In the genomic region with DNA sequence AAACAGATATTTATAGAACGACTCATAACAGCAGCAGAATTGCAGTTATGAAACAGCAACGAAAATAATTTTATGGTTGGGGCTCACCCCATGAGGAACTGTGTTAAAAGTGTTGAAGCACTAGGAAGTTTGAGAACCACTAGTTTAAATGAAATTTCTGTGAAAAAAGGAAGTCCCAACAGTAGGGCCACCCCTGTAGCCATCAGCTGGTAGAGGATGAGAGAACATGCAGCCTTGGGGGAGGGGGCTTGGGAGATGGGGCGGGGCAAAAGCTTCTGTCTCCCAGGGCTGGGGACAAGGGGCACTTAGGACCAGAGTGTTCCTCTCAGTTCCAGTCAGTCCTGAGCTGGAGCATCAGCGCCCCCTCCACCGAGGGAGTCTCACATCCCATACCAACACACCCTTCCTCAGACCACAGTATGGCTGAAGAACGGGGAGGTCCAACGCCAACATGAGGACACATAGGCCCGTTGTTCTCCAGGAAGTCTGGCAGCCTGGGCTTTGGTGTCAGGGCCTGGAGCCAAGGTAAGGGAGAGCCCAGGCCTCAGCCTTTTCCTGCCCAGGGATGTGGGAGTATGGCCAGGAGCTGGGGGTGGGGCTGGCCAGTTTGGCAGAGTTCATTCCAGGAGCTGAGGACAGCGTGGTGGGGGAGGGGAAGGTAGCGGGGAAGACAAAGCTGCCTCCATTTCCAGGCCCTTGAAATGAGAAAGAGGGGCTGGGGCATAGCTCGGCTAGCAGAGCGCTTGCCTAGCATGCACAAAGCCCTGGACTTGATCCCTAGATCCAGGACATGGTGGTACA, we compare ENCODE assay signal across 8 mouse cellular contexts. TPM values are rescaled to one million over a fixed set of nuclear protein-coding genes. Genes with fewer than 3 reads are reported as not detected.
A peak's percentile ranks its signal among the peaks of the same experiment; 100 is the strongest.
DNase-seq lines count a peak whose midpoint lies in the region; ATAC-seq and TF ChIP-seq lines count a peak whose summit lies in the region.

No protein-coding gene starts in this region.

- peak; percentile 53 for ATAC-seq in forebrain, embryonic 12.5 days (ENCODE audit: low FRiP score)
- peak; percentile 75 for ATAC-seq in heart, embryonic 16.5 days (replicated peaks; ENCODE audit: extremely low read depth, insufficient read depth, low FRiP score)
- no peak for ATAC-seq in liver, embryonic 15.5 days (ENCODE audit: insufficient read depth)
- peak; percentile 26 for ATAC-seq in neural tube, embryonic 13.5 days (ENCODE audit: low read depth)
- no peak for ATAC-seq in erythroid progenitor cell, adult 5-6 weeks (replicated peaks; ENCODE audit: low FRiP score, poor library complexity, severe bottlenecking)

- no peak for TF ChIP-seq POLR2A in CH12.LX (IDR thresholded peaks at IDR 0.05; ENCODE audit: low read depth, low read length)

- peak; percentile 43 for DNase-seq in CH12.LX (ENCODE audit: extremely low read depth)
- DNase-seq in adrenal gland, postnatal 36 days: peak; percentile 83 to 92
- peak; percentile 90 for DNase-seq in kidney, postnatal 10 days

- H3K9me3 ChIP-seq in CH12.LX (replicated peaks; ENCODE audit: low read length): peaks cover 10% of the 10 kb centered on the region
- no peaks in the 10 kb centered on the region; the same call in 1 of the 2 replicates for H3K9me3 ChIP-seq in forebrain, embryonic 12.5 days
- H3K9me3 ChIP-seq in heart, embryonic 16.5 days (replicated peaks; ENCODE audit: control insufficient read depth, low read length): peaks cover 5% of the 10 kb centered on the region
- H3K9me3 ChIP-seq in liver, embryonic 15.5 days (replicated peaks): 0 out of 2 replicates have a peak, but pooled peaks cover 3% of the 10 kb centered on the region
- H3K9me3 ChIP-seq in neural tube, embryonic 13.5 days: no peaks in the 10 kb centered on the region

- dilution Hi-C loops in CH12.LX (cut with MboI; ENCODE audit: extremely low pct_ligation_motif_present, extremely low pct_unique_long_range_greater_than_20kb, low sequenced_read_pairs): no loop called here

- H3K4me1 ChIP-seq in CH12.LX (ENCODE audit: control insufficient read depth in 1 of 2, insufficient read depth in 2 of 2): peaks cover 8 to 51% of the 10 kb centered on the region in 2 experiments
- H3K4me1 ChIP-seq in forebrain, embryonic 12.5 days: peaks cover 28% of the 10 kb centered on the region
- H3K4me1 ChIP-seq in heart, embryonic 16.5 days (ENCODE audit: control insufficient read depth, insufficient read depth, low read length): peaks cover 35% of the 10 kb centered on the region
- peaks cover 70% of the 10 kb centered on the region for H3K4me1 ChIP-seq in liver, embryonic 15.5 days (replicated peaks)
- H3K4me1 ChIP-seq in neural tube, embryonic 13.5 days (replicated peaks): peaks cover 25% of the 10 kb centered on the region

- no peak overlapping the region for H3K27ac ChIP-seq in CH12.LX (ENCODE audit: insufficient read depth, low read depth)
- peak overlapping the region; percentile 31; the same call in 1 of the 2 replicates for H3K27ac ChIP-seq in forebrain, embryonic 12.5 days
- H3K27ac ChIP-seq in heart, embryonic 16.5 days (ENCODE audit: low read length): peak overlapping the region; percentile 93
- peak overlapping the region; percentile 89 for H3K27ac ChIP-seq in liver, embryonic 15.5 days (replicated peaks)
- peak overlapping the region; percentile 68 for H3K27ac ChIP-seq in neural tube, embryonic 13.5 days (replicated peaks)

- H3K4me2 ChIP-seq in CH12.LX (ENCODE audit: insufficient read depth, low read depth, poor library complexity, severe bottlenecking): no peak overlapping the region
- no peak overlapping the region for H3K4me2 ChIP-seq in forebrain, embryonic 12.5 days
- peak overlapping the region; percentile 5; the same call in 1 of the 2 replicates for H3K4me2 ChIP-seq in heart, embryonic 16.5 days (ENCODE audit: low read depth, low read length)
- peak overlapping the region; percentile 25; the same call in 1 of the 2 replicates for H3K4me2 ChIP-seq in liver, embryonic 15.5 days
- no peak overlapping the region for H3K4me2 ChIP-seq in neural tube, embryonic 13.5 days

- no peak overlapping the region for H3K4me3 ChIP-seq in CH12.LX (replicated peaks in 1 of 3; ENCODE audit: low read depth in 2 of 3, low read length in 2 of 3, poor library complexity in 1 of 3)
- no peak overlapping the region for H3K4me3 ChIP-seq in forebrain, embryonic 12.5 days (replicated peaks)
- H3K4me3 ChIP-seq in heart, embryonic 16.5 days (ENCODE audit: low read length): no peak overlapping the region
- no peak overlapping the region for H3K4me3 ChIP-seq in liver, embryonic 15.5 days (replicated peaks)
- no peak overlapping the region for H3K4me3 ChIP-seq in neural tube, embryonic 13.5 days

- TF ChIP-seq EP300 in CH12.LX (IDR thresholded peaks at IDR 0.05; ENCODE audit: low read length): no peak

- H3K79me2 ChIP-seq in CH12.LX (replicated peaks; ENCODE audit: control insufficient read depth, extremely low read depth, insufficient read depth, poor library complexity, severe bottlenecking): no peaks in the 10 kb centered on the region

- no peak overlapping the region for H3K9ac ChIP-seq in CH12.LX (ENCODE audit: insufficient read depth, low read depth)
- 0 out of 2 replicates have a peak overlapping the region, but pooled peaks have one; percentile 14 for H3K9ac ChIP-seq in forebrain, embryonic 12.5 days
- 0 out of 2 replicates have a peak overlapping the region, but pooled peaks have one; percentile 38 for H3K9ac ChIP-seq in heart, embryonic 16.5 days (ENCODE audit: low read length)
- no peak overlapping the region for H3K9ac ChIP-seq in liver, embryonic 15.5 days
- peak overlapping the region; percentile 38; the same call in 1 of the 2 replicates for H3K9ac ChIP-seq in neural tube, embryonic 13.5 days

- in situ Hi-C loops in CH12.LX (cut with MboI; ENCODE audit: low pct_ligation_motif_present, low pct_unique_long_range_greater_than_20kb, low sequenced_read_pairs): no loop called here

- no peak for TF ChIP-seq RAD21 in CH12.LX (IDR thresholded peaks at IDR 0.05; ENCODE audit: low read depth, low read length)

- no peak for TF ChIP-seq CTCF in CH12.LX (conservative IDR thresholded peaks at IDR 0.05 in 1 of 2, IDR thresholded peaks at IDR 0.05 in 1 of 2; ENCODE audit: low read depth in 2 of 2, low read length in 2 of 2)

- WGBS in forebrain, embryonic 12.5 days: 35% methylated on average over 12 of the region's 12 CpGs
- WGBS in heart, embryonic 16.5 days: 28% methylated on average over 12 of the region's 12 CpGs
- 54% methylated on average over 12 of the region's 12 CpGs for WGBS in liver, embryonic 15.5 days (ENCODE audit: insufficient replicate concordance)
- WGBS in neural tube, embryonic 13.5 days: 44% methylated on average over 12 of the region's 12 CpGs

- H3K36me3 ChIP-seq in CH12.LX (replicated peaks in 1 of 2; ENCODE audit: control insufficient read depth in 1 of 2, insufficient read depth in 1 of 2, low read length in 1 of 2): peaks cover 21 to 49% of the 10 kb centered on the region in 2 experiments
- peaks cover 20% of the 10 kb centered on the region for H3K36me3 ChIP-seq in forebrain, embryonic 12.5 days (replicated peaks)
- peaks cover 27% of the 10 kb centered on the region for H3K36me3 ChIP-seq in heart, embryonic 16.5 days (ENCODE audit: control insufficient read depth, insufficient read depth)
- H3K36me3 ChIP-seq in liver, embryonic 15.5 days (replicated peaks): peaks cover 52% of the 10 kb centered on the region
- peaks cover 10% of the 10 kb centered on the region; the same call in 1 of the 2 replicates for H3K36me3 ChIP-seq in neural tube, embryonic 13.5 days

- no peaks in the 10 kb centered on the region for H3K27me3 ChIP-seq in CH12.LX (replicated peaks)
- H3K27me3 ChIP-seq in forebrain, embryonic 12.5 days: no peaks in the 10 kb centered on the region
- H3K27me3 ChIP-seq in heart, embryonic 16.5 days (ENCODE audit: control insufficient read depth, insufficient read depth, low read length): no peaks in the 10 kb centered on the region
- H3K27me3 ChIP-seq in liver, embryonic 15.5 days: no peaks in the 10 kb centered on the region
- H3K27me3 ChIP-seq in neural tube, embryonic 13.5 days: no peaks in the 10 kb centered on the region

RNA-seq across cellular contexts. Expression of gene Hsp90ab1, which starts 11.2 kb away (rescaled TPM):
- total RNA-seq in CH12.LX (2012; rRNA removed) (1,180 and 1,205 TPM in 2 replicates), CH12.LX (2014; rRNA removed) (607 and 790 TPM in 2 replicates)
- 4,858 and 5,122 TPM in 2 replicates for polyA plus RNA-seq in CH12.LX (2012; ENCODE audit: insufficient read length, low read depth)
- 1,000 to 10,000 TPM; 1,888 to 2,360 TPM for total RNA-seq in adrenal gland, postnatal 36 days (2021)
- 1,580 and 1,603 TPM in 2 replicates for polyA plus RNA-seq in forebrain, embryonic 12.5 days (2016; fragmentation: Nextera tagmentation; extraction: Ambion mirVana)
- polyA plus RNA-seq in heart, embryonic 16.5 days (2015; fragmentation: Nextera tagmentation; extraction: Ambion mirVana): 1,191 and 1,235 TPM in 2 replicates
- 577 and 585 TPM in 2 replicates for polyA plus RNA-seq in liver, embryonic 15.5 days (2015; fragmentation: Nextera tagmentation; extraction: Ambion mirVana)
- polyA plus RNA-seq in neural tube, embryonic 13.5 days (2015; fragmentation: Nextera tagmentation; extraction: Ambion mirVana): 1,589 and 1,622 TPM in 2 replicates
- 200 and 204 TPM in 2 replicates for total RNA-seq in erythroid progenitor cell, adult 5-6 weeks (2015; ENCODE audit: low replicate concordance)
- 235 and 237 TPM in 2 replicates for total RNA-seq in erythroid progenitor cell, adult 5-6 weeks (2017; ENCODE audit: low replicate concordance)

RNA-seq across cellular contexts. Expression of gene Slc29a1, which starts 15.1 kb away (rescaled TPM):
- total RNA-seq in CH12.LX (2012; rRNA removed) (58.4 and 66.9 TPM in 2 replicates), CH12.LX (2014; rRNA removed) (69.2 and 72.1 TPM in 2 replicates)
- polyA plus RNA-seq in CH12.LX (2012; ENCODE audit: insufficient read length, low read depth): 74.2 and 88.0 TPM in 2 replicates
- 100 to 1,000 TPM; 132 to 137 TPM for total RNA-seq in adrenal gland, postnatal 36 days (2021)
- 50.2 and 52.0 TPM in 2 replicates for polyA plus RNA-seq in forebrain, embryonic 12.5 days (2016; fragmentation: Nextera tagmentation; extraction: Ambion mirVana)
- polyA plus RNA-seq in heart, embryonic 16.5 days (2015; fragmentation: Nextera tagmentation; extraction: Ambion mirVana): 110 and 137 TPM in 2 replicates
- polyA plus RNA-seq in liver, embryonic 15.5 days (2015; fragmentation: Nextera tagmentation; extraction: Ambion mirVana): 175 and 180 TPM in 2 replicates
- polyA plus RNA-seq in neural tube, embryonic 13.5 days (2015; fragmentation: Nextera tagmentation; extraction: Ambion mirVana): 40.1 and 41.6 TPM in 2 replicates
- total RNA-seq in erythroid progenitor cell, adult 5-6 weeks (2015; ENCODE audit: low replicate concordance): 101 and 133 TPM in 2 replicates
- total RNA-seq in erythroid progenitor cell, adult 5-6 weeks (2017; ENCODE audit: low replicate concordance): 108 and 151 TPM in 2 replicates

RNA-seq across cellular contexts. Expression of gene Mymx, which starts 17.6 kb away (rescaled TPM):
- total RNA-seq in CH12.LX (2012; rRNA removed): not detected in 2 replicates
- not detected in 2 replicates for total RNA-seq in CH12.LX (2014; rRNA removed)
- not detected in 2 replicates for polyA plus RNA-seq in CH12.LX (2012; ENCODE audit: insufficient read length, low read depth)
- not detected for total RNA-seq in adrenal gland, postnatal 36 days (2021)
- 0.24 TPM in 1 of 2 replicates, not detected in the other for polyA plus RNA-seq in forebrain, embryonic 12.5 days (2016; fragmentation: Nextera tagmentation; extraction: Ambion mirVana)
- 0.25 and 0.49 TPM in 2 replicates for polyA plus RNA-seq in heart, embryonic 16.5 days (2015; fragmentation: Nextera tagmentation; extraction: Ambion mirVana)
- polyA plus RNA-seq in liver, embryonic 15.5 days (2015; fragmentation: Nextera tagmentation; extraction: Ambion mirVana): 0.54 and 1.1 TPM in 2 replicates
- polyA plus RNA-seq in neural tube, embryonic 13.5 days (2015; fragmentation: Nextera tagmentation; extraction: Ambion mirVana): 1.6 and 3.6 TPM in 2 replicates
- total RNA-seq in erythroid progenitor cell, adult 5-6 weeks (2015; ENCODE audit: low replicate concordance): not detected in 2 replicates
- not detected in 2 replicates for total RNA-seq in erythroid progenitor cell, adult 5-6 weeks (2017; ENCODE audit: low replicate concordance)

RNA-seq across cellular contexts. Expression of gene Slc35b2, which starts 20.6 kb away (rescaled TPM):
- total RNA-seq in CH12.LX (2012; rRNA removed) (59.5 and 73.9 TPM in 2 replicates), CH12.LX (2014; rRNA removed) (89.3 and 101 TPM in 2 replicates)
- 54.1 and 57.2 TPM in 2 replicates for polyA plus RNA-seq in CH12.LX (2012; ENCODE audit: insufficient read length, low read depth)
- total RNA-seq in adrenal gland, postnatal 36 days (2021): 10 to 100 TPM; 43.4 to 75.9 TPM
- 91.0 and 91.7 TPM in 2 replicates for polyA plus RNA-seq in forebrain, embryonic 12.5 days (2016; fragmentation: Nextera tagmentation; extraction: Ambion mirVana)
- polyA plus RNA-seq in heart, embryonic 16.5 days (2015; fragmentation: Nextera tagmentation; extraction: Ambion mirVana): 89.4 and 89.9 TPM in 2 replicates
- polyA plus RNA-seq in liver, embryonic 15.5 days (2015; fragmentation: Nextera tagmentation; extraction: Ambion mirVana): 52.1 and 59.8 TPM in 2 replicates
- 75.0 and 84.2 TPM in 2 replicates for polyA plus RNA-seq in neural tube, embryonic 13.5 days (2015; fragmentation: Nextera tagmentation; extraction: Ambion mirVana)
- total RNA-seq in erythroid progenitor cell, adult 5-6 weeks (2015; ENCODE audit: low replicate concordance): 15.5 and 18.4 TPM in 2 replicates
- 10.3 and 14.0 TPM in 2 replicates for total RNA-seq in erythroid progenitor cell, adult 5-6 weeks (2017; ENCODE audit: low replicate concordance)

RNA-seq across cellular contexts. Expression of gene Nfkbie, which starts 28.8 kb away (rescaled TPM):
- total RNA-seq in CH12.LX (2012; rRNA removed) (91.5 and 136 TPM in 2 replicates), CH12.LX (2014; rRNA removed) (87.4 and 90.0 TPM in 2 replicates)
- polyA plus RNA-seq in CH12.LX (2012; ENCODE audit: insufficient read length, low read depth): 76.6 and 78.7 TPM in 2 replicates
- 1 to 10 TPM; 3.7 TPM for total RNA-seq in adrenal gland, postnatal 36 days (2021)
- polyA plus RNA-seq in forebrain, embryonic 12.5 days (2016; fragmentation: Nextera tagmentation; extraction: Ambion mirVana): 5.5 and 5.7 TPM in 2 replicates
- 5.3 and 10.9 TPM in 2 replicates for polyA plus RNA-seq in heart, embryonic 16.5 days (2015; fragmentation: Nextera tagmentation; extraction: Ambion mirVana)
- 1.2 and 1.6 TPM in 2 replicates for polyA plus RNA-seq in liver, embryonic 15.5 days (2015; fragmentation: Nextera tagmentation; extraction: Ambion mirVana)
- polyA plus RNA-seq in neural tube, embryonic 13.5 days (2015; fragmentation: Nextera tagmentation; extraction: Ambion mirVana): 5.3 and 5.6 TPM in 2 replicates
- 2.1 and 2.9 TPM in 2 replicates for total RNA-seq in erythroid progenitor cell, adult 5-6 weeks (2015; ENCODE audit: low replicate concordance)
- total RNA-seq in erythroid progenitor cell, adult 5-6 weeks (2017; ENCODE audit: low replicate concordance): 1.7 and 3.6 TPM in 2 replicates

Comparison
In these comparisons a context has a peak if more than half of its experiments do, and no peak if none do; other contexts are left out.
1. H3K4me2 ChIP-seq: peak in heart, embryonic 16.5 days (single experiment) and liver, embryonic 15.5 days (single experiment); none in CH12.LX (single experiment), forebrain, embryonic 12.5 days (single experiment) and neural tube, embryonic 13.5 days (single experiment).
2. H3K9ac ChIP-seq: peak in forebrain, embryonic 12.5 days (single experiment), heart, embryonic 16.5 days (single experiment) and neural tube, embryonic 13.5 days (single experiment); none in CH12.LX (single experiment) and liver, embryonic 15.5 days (single experiment).
3. ATAC-seq: peak in forebrain, embryonic 12.5 days (single experiment), heart, embryonic 16.5 days (single experiment) and neural tube, embryonic 13.5 days (single experiment); none in liver, embryonic 15.5 days (single experiment) and erythroid progenitor cell, adult 5-6 weeks (single experiment).
4. Peak in every context shown above with its lines, with median percentiles within 50 percentile points of each other: DNase-seq.